Mouse (Mus musculus): ENCODE data around the gene Atp5c1. TPM values are rescaled to one million over a fixed set of nuclear protein-coding genes. Genes with fewer than 3 reads are reported as not detected.

Gene Atp5c1
- polyA plus RNA-seq (2015; fragmentation: Nextera tagmentation; extraction: Ambion mirVana) = 536 and 564 TPM in 2 replicates

DNA sequence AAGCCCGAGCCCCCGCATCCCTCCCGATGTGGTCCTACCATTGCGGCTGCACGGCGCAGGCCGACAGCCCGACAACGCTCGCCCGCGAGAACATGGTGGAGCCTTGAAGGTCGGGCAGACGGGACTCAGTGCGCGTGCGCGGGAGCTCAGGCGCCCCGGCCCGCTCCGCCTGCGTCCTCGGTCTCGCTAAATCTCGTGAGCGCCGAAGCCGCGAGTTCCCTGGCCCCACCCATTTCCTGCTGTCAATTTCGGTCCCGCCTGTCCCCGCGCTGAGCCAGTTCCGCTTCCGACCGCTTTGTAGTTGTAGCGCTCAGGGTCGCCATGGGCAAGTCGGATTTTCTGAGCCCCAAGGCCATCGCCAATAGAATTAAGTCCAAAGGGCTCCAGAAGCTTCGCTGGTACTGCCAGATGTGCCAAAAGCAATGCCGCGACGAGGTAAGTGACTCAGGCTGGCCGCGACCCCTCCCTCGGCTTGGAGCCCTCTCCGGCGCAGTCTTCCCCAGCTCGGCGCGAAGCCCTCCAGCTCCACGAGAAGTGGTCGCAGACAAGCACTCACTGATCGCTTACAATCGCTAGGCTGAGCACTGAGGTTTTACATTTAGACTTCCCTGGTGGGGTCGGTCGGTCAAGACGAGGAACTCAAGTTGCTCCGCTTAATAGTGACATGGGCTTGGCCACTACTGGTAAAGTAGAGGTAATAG is at the start of gene Atp5c1, which contains the start of gene Kin:
Atp5c1 (minus strand) TSS at position 201 of the 701 bp plus-strand sequence.
Kin (plus strand) TSS at position 284 of the 701 bp plus-strand sequence.
- H3K9ac ChIP-seq = peak within 1 kb of the TSS; percentile 95
- peak within 1 kb of the TSS; percentile 89 for H3K4me3 ChIP-seq
- under 1% methylated on average over 61 of the region's 61 CpGs for WGBS
- peak within 1 kb of the TSS; percentile 91 for H3K27ac ChIP-seq
- H3K4me2 ChIP-seq = peak within 1 kb of the TSS; percentile 79
- H3K9me3 ChIP-seq (replicated peaks) = no peaks in the 10 kb centered on the region
- H3K4me1 ChIP-seq = peaks cover 36% of the 10 kb centered on the region
- peaks cover 14% of the 10 kb centered on the region; the same call in 1 of the 2 replicates for H3K36me3 ChIP-seq (ENCODE audit: poor library complexity, severe bottlenecking)
- ATAC-seq = peak; percentile 99
- no peaks in the 10 kb centered on the region for H3K27me3 ChIP-seq

DNA sequence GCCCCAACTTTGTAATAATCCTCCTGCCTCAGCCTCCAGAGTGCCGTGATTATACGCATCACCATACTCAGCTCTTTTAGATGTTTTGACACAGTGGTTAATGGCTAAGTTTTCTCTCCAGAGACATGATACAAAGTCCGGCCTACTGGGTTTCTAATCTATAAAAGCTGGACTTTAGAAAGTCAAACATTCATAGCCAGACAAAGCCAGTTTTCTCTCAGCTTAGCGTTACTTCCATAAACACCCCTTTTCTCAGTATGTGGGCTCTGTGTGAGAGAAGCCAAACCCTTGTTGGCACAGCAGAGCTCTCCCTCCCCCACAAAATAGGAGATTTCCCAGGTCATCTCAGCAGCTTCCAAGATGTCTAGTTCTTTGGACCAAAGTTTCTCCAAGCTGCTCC is 48.3 kb upstream of the Atp5c1 start:
- ATAC-seq = no peak
- Histone ChIP-seq H3K9me3 (replicated peaks) (no peaks in the 10 kb centered on the region), H3K4me1 (peaks cover 4% of the 10 kb centered on the region; the same call in 1 of the 2 replicates), H3K27me3 (no peaks in the 10 kb centered on the region), H3K27ac (no peak overlapping the region), H3K4me2 (no peak overlapping the region), H3K4me3 (no peak overlapping the region), H3K9ac (no peak overlapping the region), H3K36me3 (ENCODE audit: poor library complexity, severe bottlenecking) (no peaks in the 10 kb centered on the region)
- WGBS = 78% methylated on average over 4 of the region's 4 CpGs

DNA sequence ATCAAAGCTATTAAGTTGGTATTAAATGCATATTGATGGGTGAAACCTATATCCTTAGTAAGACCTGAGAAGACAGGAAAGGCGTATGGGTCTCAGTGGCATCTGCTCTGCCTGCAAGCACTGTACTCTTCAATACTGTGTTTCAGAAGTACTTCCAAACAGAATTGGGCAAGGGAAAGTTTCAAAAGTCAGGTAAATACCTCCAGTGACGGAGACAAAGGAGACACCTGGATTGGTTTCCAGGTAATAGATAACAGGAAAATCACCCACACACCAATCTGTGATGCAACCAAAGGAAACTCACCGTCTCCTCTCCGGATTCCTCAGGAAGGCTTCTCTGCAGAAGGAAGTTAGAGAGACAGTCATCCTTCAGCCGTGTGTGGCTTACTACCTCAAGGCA is 47.2 kb upstream of the Atp5c1 start:
- Histone ChIP-seq H3K27me3 (no peaks in the 10 kb centered on the region), H3K4me3 (no peak overlapping the region), H3K27ac (no peak overlapping the region), H3K9ac (no peak overlapping the region), H3K4me2 (no peak overlapping the region), H3K9me3 (replicated peaks) (no peaks in the 10 kb centered on the region), H3K36me3 (ENCODE audit: poor library complexity, severe bottlenecking) (no peaks in the 10 kb centered on the region), H3K4me1 (peaks cover 4% of the 10 kb centered on the region; the same call in 1 of the 2 replicates)
- WGBS = 88% methylated on average over 5 of the region's 5 CpGs
- no peak for ATAC-seq

DNA sequence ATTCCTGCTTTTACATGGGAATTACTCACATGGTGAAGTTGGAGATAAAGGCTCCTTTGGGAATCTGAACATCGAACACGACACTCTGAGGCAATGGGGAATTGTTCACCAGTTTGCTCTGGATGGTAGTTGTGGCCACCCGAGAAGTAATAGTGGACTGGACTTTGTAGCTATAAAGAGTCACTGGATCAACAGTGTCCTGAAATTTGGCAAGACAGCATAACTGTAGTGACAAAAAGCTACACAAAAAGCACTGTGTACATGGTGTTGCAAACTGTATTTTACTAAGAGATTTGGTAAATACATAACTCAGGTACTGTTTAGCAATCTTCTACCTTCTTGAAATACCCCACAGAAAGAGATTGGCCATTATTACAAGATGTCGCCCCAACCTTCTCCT is 45.8 kb upstream of the Atp5c1 start:
- Histone ChIP-seq H3K36me3 (ENCODE audit: poor library complexity, severe bottlenecking) (no peaks in the 10 kb centered on the region), H3K4me3 (no peak overlapping the region), H3K4me1 (no peaks in the 10 kb centered on the region), H3K27ac (no peak overlapping the region), H3K4me2 (no peak overlapping the region), H3K9me3 (replicated peaks) (no peaks in the 10 kb centered on the region), H3K9ac (no peak overlapping the region), H3K27me3 (no peaks in the 10 kb centered on the region)
- 92% methylated on average over 4 of the region's 4 CpGs for WGBS
- ATAC-seq = no peak

DNA sequence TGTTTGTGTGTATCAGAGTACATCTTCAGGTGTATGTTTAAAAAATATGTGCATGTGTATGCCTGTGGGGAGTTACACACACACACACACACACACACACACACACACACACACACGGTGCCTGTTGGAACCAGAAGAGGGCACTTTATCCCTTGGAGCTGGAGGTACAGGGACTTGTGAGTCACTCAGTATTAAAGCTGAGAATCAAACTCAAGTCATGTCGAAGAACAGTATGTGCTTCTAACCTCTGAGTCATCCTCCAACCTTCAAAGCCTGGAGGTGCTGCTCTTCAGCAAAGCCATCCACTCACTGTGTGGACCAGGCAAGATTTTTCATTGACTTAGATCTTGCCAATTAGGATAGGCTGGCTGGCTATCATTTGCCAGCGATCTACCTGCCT is 41.5 kb upstream of the Atp5c1 start:
- no peak overlapping the region for H3K4me2 ChIP-seq
- ATAC-seq = no peak
- H3K36me3 ChIP-seq (ENCODE audit: poor library complexity, severe bottlenecking) = no peaks in the 10 kb centered on the region
- no peak overlapping the region for H3K9ac ChIP-seq
- H3K4me1 ChIP-seq = no peaks in the 10 kb centered on the region
- no peak overlapping the region for H3K4me3 ChIP-seq
- 65% methylated on average over 3 of the region's 3 CpGs for WGBS
- no peak overlapping the region for H3K27ac ChIP-seq
- no peaks in the 10 kb centered on the region for H3K27me3 ChIP-seq
- H3K9me3 ChIP-seq (replicated peaks) = no peaks in the 10 kb centered on the region

DNA sequence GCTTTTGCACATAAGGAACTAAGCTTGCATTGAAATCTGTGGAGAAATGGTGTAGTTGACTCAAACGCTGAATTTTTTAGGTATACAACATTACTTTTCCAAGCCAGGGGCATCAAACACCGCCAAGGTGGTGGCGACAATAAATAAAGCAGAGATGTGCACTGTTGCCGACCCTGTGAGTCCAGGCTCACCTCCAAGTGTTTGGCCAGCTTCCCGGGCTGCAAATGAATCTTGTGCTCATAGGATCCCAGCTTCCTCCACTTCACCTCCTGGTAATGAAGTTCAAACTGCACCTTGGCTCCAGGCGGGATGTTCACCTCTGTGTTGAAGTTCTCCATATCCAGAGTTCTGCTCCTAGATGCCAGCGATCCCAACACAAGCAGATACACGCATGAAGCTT is 39.0 kb upstream of the Atp5c1 start:
- Histone ChIP-seq H3K4me3 (no peak overlapping the region), H3K4me2 (no peak overlapping the region), H3K27me3 (no peaks in the 10 kb centered on the region), H3K9me3 (replicated peaks) (no peaks in the 10 kb centered on the region), H3K36me3 (ENCODE audit: poor library complexity, severe bottlenecking) (no peaks in the 10 kb centered on the region), H3K9ac (no peak overlapping the region), H3K27ac (no peak overlapping the region), H3K4me1 (no peaks in the 10 kb centered on the region)
- no peak for ATAC-seq
- 87% methylated on average over 8 of the region's 8 CpGs for WGBS

DNA sequence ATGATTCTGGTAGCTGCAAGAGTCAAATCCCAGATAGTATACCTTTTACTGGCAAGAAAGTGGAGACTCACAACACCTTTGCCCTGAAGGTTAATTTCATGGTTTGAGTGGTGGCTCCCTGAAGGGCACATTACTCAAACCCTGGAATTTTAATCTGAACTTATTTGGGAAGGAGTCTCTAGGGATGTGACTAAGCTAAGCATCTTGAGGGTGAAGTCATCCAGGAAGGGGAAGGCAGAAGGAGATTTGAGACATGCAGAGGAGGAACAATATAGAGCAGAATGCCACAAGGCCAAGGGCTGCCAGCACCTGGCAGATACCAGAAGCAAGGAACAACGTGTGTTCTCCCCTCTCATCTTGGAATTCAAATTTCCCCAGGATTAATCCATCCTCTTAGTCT is 38.4 kb upstream of the Atp5c1 start:
- H3K9me3 ChIP-seq (replicated peaks) = no peaks in the 10 kb centered on the region

DNA sequence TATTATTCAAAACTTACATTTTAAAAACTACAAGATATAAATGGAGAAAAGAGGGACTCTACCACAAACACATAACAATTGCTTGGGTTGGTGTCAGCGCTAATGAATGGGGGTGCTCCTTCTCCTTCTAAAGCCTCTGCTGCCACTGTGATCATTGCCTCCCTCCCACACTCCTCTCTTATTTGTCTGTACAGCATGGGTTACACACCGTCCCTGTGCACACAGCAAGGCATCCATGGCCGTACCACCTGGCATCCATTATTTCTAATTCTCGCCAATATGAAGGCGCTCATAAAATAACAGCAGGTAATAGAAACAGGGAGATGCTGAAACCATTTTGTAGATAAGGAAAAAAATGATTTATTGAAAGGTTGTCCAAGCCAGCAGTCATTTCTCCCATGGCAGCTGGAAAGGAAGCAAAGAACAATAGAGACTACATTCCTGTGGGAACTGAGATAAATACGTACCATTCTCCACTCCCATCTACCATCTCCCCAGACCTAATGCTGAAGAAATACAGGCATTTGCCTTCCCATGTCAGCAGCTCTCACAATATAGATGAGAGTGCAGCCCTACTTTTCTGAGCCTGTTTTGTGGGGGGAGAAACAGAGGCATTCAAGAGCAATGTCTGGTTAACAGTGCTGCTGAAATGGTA is 28.4 kb upstream of the Atp5c1 start:
- Histone ChIP-seq H3K27me3 (no peaks in the 10 kb centered on the region), H3K9ac (no peak overlapping the region), H3K4me2 (no peak overlapping the region), H3K4me3 (no peak overlapping the region), H3K9me3 (replicated peaks) (no peaks in the 10 kb centered on the region), H3K36me3 (ENCODE audit: poor library complexity, severe bottlenecking) (no peaks in the 10 kb centered on the region), H3K4me1 (no peaks in the 10 kb centered on the region), H3K27ac (no peak overlapping the region)
- no peak for ATAC-seq
- 82% methylated on average over 6 of the region's 6 CpGs for WGBS

More for the DNA sequence above, 38.4 kb upstream of the Atp5c1 start:
- Histone ChIP-seq H3K4me3 (no peak overlapping the region), H3K36me3 (ENCODE audit: poor library complexity, severe bottlenecking) (no peaks in the 10 kb centered on the region), H3K27me3 (no peaks in the 10 kb centered on the region), H3K27ac (no peak overlapping the region), H3K9ac (no peak overlapping the region), H3K4me2 (no peak overlapping the region), H3K4me1 (no peaks in the 10 kb centered on the region)
- 91% methylated on average over 1 of the region's 1 CpGs for WGBS
- no peak for ATAC-seq

DNA sequence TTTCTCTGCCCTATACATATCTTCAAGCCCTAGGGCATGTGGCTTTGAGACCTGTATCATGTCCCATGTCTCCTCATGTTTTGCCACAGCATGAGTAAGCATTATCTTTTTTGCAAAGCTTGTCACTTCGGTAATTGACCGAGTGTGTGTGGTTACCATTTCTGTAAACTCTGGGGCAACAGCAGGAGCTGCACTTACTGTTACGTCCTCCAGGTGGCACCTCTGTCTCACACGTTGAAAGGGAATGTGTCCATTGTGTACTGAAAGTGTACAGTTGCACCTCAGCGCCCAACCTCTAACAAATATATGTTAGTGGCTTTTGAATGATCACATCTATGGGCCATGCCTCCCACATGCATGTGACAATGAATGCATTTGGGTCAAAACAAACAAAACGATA is 20.9 kb upstream of the Atp5c1 start:
- Histone ChIP-seq H3K4me3 (no peak overlapping the region), H3K27ac (no peak overlapping the region), H3K36me3 (ENCODE audit: poor library complexity, severe bottlenecking) (no peaks in the 10 kb centered on the region), H3K4me1 (no peaks in the 10 kb centered on the region), H3K9me3 (replicated peaks) (no peaks in the 10 kb centered on the region), H3K4me2 (no peak overlapping the region), H3K9ac (no peak overlapping the region), H3K27me3 (no peaks in the 10 kb centered on the region)
- 41% methylated on average over 6 of the region's 6 CpGs for WGBS
- ATAC-seq = peak; percentile 28; the same call in 1 of the 2 replicates

DNA sequence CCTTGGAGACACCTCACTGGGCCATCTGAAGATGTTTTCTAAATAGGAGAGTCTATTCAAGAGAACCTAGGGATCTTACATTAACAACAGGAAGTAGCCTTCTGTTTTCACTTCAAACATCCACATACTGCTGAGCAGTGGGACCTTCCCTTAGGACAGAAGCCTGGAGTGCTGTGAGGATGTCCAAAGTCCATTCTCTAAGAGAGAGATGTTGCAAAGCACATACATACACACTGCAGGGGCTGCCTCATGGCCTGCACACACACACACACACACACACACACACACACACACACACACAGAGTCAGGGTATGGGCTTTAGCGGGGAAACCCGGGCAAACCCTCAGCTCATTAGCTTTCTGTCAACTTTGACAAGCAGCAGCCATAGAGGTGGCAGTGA is 20.2 kb upstream of the Atp5c1 start:
- no peak overlapping the region for H3K9ac ChIP-seq
- H3K27me3 ChIP-seq = no peaks in the 10 kb centered on the region
- H3K4me3 ChIP-seq = no peak overlapping the region
- H3K36me3 ChIP-seq (ENCODE audit: poor library complexity, severe bottlenecking) = no peaks in the 10 kb centered on the region
- H3K9me3 ChIP-seq (replicated peaks) = no peaks in the 10 kb centered on the region
- H3K4me1 ChIP-seq = no peaks in the 10 kb centered on the region
- no peak overlapping the region for H3K27ac ChIP-seq
- no peak overlapping the region for H3K4me2 ChIP-seq
- ATAC-seq = no peak
- 59% methylated on average over 2 of the region's 2 CpGs for WGBS

DNA sequence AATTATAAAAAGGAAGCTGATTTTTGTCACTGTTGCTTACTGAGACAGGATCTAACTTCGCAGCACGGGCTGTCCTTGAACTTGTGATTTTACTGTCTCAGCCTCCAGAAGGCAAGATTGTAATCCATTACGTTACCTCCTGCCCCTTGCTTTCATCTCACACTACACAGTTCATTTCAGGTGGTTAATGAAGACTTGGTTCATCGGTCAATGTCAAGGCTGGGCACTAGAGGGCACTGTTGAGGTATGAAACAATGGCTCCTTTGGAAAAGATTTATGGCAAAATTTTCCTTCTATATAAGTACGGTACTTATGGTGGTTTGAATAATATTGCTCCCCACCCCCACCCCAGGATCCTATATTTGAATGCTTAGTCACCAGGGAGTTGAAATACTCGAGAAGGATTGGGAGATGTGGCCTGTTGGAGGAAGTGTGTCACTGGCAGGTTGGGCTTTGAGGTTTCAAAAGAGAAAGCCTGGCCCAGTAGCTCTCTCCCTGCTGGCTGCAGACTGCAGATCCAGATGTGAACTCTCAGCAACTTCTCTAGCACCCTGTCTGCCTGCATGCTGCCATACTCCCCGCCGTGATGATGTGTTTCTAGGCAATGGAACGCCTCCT is 18.4 kb upstream of the Atp5c1 start:
- Histone ChIP-seq H3K4me2 (no peak overlapping the region), H3K36me3 (ENCODE audit: poor library complexity, severe bottlenecking) (peaks cover 4% of the 10 kb centered on the region), H3K4me3 (no peak overlapping the region), H3K9ac (no peak overlapping the region), H3K27me3 (no peaks in the 10 kb centered on the region), H3K27ac (no peak overlapping the region), H3K9me3 (replicated peaks) (no peaks in the 10 kb centered on the region), H3K4me1 (no peaks in the 10 kb centered on the region)
- 39% methylated on average over 9 of the region's 9 CpGs for WGBS
- peak; percentile 50 for ATAC-seq

DNA sequence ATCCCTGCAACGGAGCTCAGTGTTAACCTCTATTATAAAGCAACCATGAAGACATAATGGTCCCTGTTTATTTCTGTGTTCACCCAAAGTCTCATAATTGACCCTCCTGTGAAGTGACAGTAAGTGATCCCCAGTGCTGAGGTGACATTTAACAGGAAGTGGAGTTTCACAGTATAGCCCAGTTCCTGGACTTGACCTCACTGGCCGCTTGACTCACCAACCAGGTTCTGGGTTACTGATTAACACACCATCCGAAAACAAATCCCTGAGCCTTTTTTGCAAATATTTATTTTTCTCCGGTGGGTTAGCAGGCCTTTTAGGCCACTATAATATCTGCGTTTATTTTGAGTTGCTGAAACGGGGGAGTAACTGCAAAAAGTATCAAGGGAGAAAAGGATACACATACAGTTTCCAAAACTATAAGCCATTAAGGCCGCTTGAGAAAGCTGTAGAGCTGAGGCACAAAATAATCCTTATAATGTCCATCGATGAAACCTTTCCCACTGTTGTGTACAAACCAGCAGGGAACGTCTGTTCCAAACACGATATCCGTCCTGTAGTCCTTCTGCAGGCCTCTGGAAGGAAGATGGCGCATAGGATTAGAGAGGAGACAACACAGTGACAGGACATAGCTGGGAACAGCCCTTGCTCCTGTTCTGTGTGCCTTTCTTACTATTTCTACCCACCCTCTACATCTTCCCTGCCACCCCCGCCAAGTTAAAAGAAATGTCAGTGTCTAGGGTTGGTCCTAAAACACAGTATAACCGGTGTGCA is 14.2 kb upstream of the Atp5c1 start:
- H3K9me3 ChIP-seq (replicated peaks) = no peaks in the 10 kb centered on the region
- ATAC-seq = no peak

More for the DNA sequence above, 14.2 kb upstream of the Atp5c1 start:
- H3K4me2 ChIP-seq = no peak overlapping the region
- 90% methylated on average over 14 of the region's 14 CpGs for WGBS
- peaks cover 42% of the 10 kb centered on the region for H3K36me3 ChIP-seq (ENCODE audit: poor library complexity, severe bottlenecking)
- H3K4me3 ChIP-seq = no peak overlapping the region
- no peak overlapping the region for H3K9ac ChIP-seq
- H3K27me3 ChIP-seq = no peaks in the 10 kb centered on the region
- H3K27ac ChIP-seq = no peak overlapping the region
- no peaks in the 10 kb centered on the region for H3K4me1 ChIP-seq
